In genomic region chr5:121009406-121009805, GRCm38 (mm10) we compare ENCODE assay signal across 9 mouse cellular contexts. TPM values are rescaled to one million over a fixed set of nuclear protein-coding genes. Genes with fewer than 3 reads are reported as not detected.
DNase-seq lines count a peak whose midpoint lies in the region; ATAC-seq lines count a peak whose summit lies in the region.
"Had no signal": no experiment of that assay in that cellular context is flagged by ENCODE, and none has a peak within 500 bp of the region (broad histone marks: within the 10 kb centered on the region; RNA-seq: fewer than 3 reads in every experiment).

No protein-coding gene starts in this region.

- no peak for ATAC-seq in activated CD4-positive, CD25-positive, alpha-beta regulatory T cell, adult 4 months

- DNase-seq in B cell, adult 2 months, result peak; percentile 26 to 32
- DNase-seq in Muller cell, postnatal 12 days (ENCODE audit: inconsistent ontology term), result peak; percentile 62
- DNase-seq in cerebellum, postnatal 14 days, result peak; percentile 77 to 81
- peak; percentile 72 to 79 for DNase-seq in frontal cortex, postnatal 36 days (ENCODE audit: low spot score in 2 of 2)
- DNase-seq in layer of hippocampus, adult 8-10 months (ENCODE audit: low spot score in 2 of 2), result peak; percentile 50 to 63
- DNase-seq in lung, postnatal 36 days, result peak; percentile 2
- peak; percentile 57 for DNase-seq in ovary, postnatal 36 days (ENCODE audit: low spot score)

RNA-seq across cellular contexts. Expression of gene Rph3a, which starts 0.5 kb away (rescaled TPM):
- total RNA-seq in layer of hippocampus, adult 8-10 months (2022), result 100 to 1,000 TPM; 199 to 216 (median 211) TPM
- not detected for polyA plus RNA-seq in activated CD4-positive, CD25-positive, alpha-beta regulatory T cell, adult 4 months (2017; shearing (Covaris generic))
- polyA plus RNA-seq: gonadal fat pad, adult 2 months had no signal

Comparison
In these comparisons a context has a peak if more than half of its experiments do, and no peak if none do; other contexts are left out.
1. DNase-seq: peak in every context shown above with its lines; median percentile 79 in cerebellum, postnatal 14 days; 76 in frontal cortex, postnatal 36 days; 62 in Muller cell, postnatal 12 days; 57 in ovary, postnatal 36 days; 56 in layer of hippocampus, adult 8-10 months; 29 in B cell, adult 2 months; 2 in lung, postnatal 36 days.